Mouse (Mus musculus) stomach, postnatal 0 days (tissue): Measurements from ENCODE around the gene Pde4b.

Experiments
- CTCF ChIP-seq: IDR thresholded peaks from 2 replicates; pipeline ENCODE4 v1.5.1; 2016; ENCODE audit warnings: antibody characterized with exemption, low read depth, mild to moderate bottlenecking, moderate library complexity
- EP300 ChIP-seq: optimal IDR thresholded peaks from 2 replicates; pipeline ENCODE3; 2016; ENCODE audit warnings: antibody characterized with exemption

DNA sequence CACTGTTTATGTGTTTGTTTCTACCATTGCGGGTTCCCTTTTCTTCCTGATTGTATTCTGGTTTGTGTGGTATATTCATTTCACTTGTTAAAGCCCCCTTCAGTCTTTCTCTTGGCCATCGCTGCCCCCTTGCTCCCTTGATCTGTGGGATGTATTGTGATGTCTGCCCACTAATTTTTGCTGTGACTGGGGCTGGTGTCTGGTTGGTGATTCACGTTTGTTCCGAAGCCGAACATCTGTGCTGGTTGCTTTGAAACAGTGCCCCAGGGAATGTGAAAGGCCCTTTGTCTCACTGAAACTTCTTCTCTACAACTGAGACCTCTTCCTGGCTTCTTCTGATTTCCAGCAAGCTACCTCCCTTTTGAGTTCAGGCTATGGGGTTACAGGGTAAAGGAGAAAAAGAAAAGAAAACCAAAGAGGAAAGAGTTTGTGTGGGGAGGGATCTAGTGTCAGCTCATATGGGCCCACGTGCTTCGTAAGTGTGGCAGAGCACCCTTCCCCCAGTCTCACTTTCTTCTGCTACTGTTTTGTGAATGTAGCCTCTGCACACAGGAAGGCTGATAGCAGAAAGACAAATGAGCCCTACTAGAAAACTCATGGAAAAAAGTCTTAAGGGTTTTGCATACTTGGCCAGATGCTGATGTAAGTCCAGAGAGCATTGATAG is 396.1 kb downstream of the Pde4b start:
- TF ChIP-seq CTCF (no peak), EP300 (no peak)
